In genomic region chr3:15242388-15242787, GRCm38 (mm10) we compare ENCODE assay signal across 15 mouse cellular contexts.
"Had no signal": no experiment of that assay in that cellular context is flagged by ENCODE, and none has a peak within 500 bp of the region (broad histone marks: within the 10 kb centered on the region; RNA-seq: fewer than 3 reads in every experiment).

No protein-coding gene starts in this region.

- H3K9me3 ChIP-seq: limb, embryonic 10.5 days; megakaryocyte, embryonic 14.5 days; midbrain, embryonic 12.5 days had no signal

- H3K27ac ChIP-seq: left cerebral cortex, adult 2 months; limb, embryonic 10.5 days; liver, embryonic 14.5 days; midbrain, embryonic 12.5 days had no signal

- DNase-seq: kidney, adult 11 months; kidney, postnatal 10 days; kidney, postnatal 4 days; lung, adult 2 months; lung, postnatal 36 days; right cerebral cortex, adult 18-20 months; thymus, adult 18-20 months; thymus, postnatal 14 days had no signal

- ATAC-seq: lung, postnatal 0 days; midbrain, embryonic 16.5 days had no signal

- H3K4me2 ChIP-seq: midbrain, embryonic 12.5 days had no signal

- H3K4me1 ChIP-seq: limb, embryonic 10.5 days; midbrain, embryonic 12.5 days had no signal

- H3K27me3 ChIP-seq: megakaryocyte, embryonic 14.5 days; midbrain, embryonic 12.5 days had no signal

- H3K36me3 ChIP-seq: limb, embryonic 10.5 days; midbrain, embryonic 12.5 days had no signal

- H3K4me3 ChIP-seq: left cerebral cortex, adult 2 months; limb, embryonic 10.5 days; megakaryocyte, embryonic 14.5 days; midbrain, embryonic 12.5 days had no signal

- H3K9ac ChIP-seq: liver, embryonic 14.5 days; midbrain, embryonic 12.5 days had no signal
